Mouse (Mus musculus): ENCODE measurements around the gene Fmo2. TPM values are rescaled to one million over a fixed set of nuclear protein-coding genes. Genes with fewer than 3 reads are reported as not detected.

Fmo2 gene
- total RNA-seq, 2 experiments from 2014 or later, result 3.2 to 5.5 TPM

DNA sequence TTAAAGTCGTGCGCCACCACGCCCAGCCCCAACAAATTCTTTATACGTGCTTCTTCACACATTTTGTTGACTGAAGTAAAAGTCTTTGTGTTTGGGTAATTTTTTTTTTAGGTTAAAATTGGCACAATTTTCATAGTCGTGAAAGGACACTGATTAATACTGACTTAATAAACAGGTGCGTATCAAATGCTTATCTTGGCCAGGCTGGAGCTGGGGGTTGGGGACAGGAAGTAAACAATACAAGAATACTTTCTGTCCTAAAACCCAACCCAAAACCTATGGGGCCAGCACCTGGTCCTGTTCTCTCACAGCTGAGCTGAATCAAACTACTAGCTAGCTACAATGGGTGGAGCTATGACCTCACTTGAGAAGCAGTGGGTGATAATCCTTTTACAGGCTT, 5.5 kb downstream of the Fmo2 start:
- DNase-seq (ENCODE audit: low spot score in 2 of 2), result no peak

DNA sequence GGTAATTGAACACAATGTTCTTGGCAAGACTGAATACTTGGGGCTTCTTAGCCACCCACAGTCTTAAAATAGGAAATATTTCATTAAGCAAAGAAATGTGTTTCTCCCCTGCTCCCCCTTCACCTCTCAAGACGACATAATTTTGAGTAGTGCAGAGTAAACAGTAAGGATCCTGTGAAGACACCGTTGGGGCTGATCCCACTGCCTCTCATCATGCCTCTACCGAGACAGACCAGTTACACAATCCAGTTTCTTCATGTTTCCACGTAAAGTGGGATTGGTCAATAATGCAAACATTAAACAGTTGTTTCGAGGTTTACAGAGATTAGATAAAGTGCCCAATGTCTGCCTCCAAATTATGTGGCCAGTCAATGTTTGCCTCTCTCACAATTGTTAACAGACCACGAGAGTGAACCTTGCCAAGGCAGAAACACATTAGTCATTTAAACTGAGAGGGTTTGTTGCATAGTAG, 6.5 kb downstream of the Fmo2 start:
- DNase-seq (ENCODE audit: low spot score in 2 of 2), result no peak

DNA sequence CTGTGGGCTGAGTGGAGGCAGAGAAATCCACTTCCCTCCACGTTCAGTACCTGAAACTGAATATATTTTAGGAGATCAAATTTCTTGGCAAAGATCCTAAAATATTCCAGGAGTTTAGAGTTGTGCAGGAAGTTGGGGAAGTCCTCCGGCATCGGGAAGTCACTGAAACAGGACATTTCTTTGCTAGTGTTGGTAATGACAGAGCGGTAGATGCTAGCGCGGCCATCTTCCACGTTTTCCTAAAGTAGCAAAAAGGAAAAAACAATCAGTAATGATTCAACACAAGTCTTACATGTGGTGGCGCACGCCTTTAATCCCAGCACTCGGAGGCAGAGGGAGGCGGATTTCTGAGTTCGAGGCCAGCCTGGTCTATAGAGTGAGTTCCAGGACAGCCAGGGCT, 9.9 kb downstream of the Fmo2 start:
- no peak for DNase-seq (ENCODE audit: low spot score in 2 of 2)

DNA sequence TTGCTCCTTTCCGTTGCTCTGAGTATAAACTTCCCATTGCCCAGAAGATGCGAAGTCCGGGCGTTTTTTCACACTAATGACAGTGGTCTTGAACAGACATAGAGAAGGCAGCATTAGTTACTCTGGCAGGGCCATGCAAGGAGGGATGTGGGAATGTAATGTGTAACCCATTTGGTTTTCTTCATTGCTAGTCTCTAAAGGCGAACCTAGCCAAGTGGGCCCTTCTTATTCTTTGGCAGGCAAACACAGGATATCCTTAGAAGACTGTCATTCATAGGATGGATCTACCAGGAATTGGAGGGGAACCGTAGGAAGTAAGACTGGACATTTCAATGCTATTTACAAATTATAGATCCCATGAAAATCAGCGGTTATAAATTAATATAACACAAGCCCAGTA, 10.9 kb downstream of the Fmo2 start:
- DNase-seq (ENCODE audit: low spot score in 2 of 2), result no peak

DNA sequence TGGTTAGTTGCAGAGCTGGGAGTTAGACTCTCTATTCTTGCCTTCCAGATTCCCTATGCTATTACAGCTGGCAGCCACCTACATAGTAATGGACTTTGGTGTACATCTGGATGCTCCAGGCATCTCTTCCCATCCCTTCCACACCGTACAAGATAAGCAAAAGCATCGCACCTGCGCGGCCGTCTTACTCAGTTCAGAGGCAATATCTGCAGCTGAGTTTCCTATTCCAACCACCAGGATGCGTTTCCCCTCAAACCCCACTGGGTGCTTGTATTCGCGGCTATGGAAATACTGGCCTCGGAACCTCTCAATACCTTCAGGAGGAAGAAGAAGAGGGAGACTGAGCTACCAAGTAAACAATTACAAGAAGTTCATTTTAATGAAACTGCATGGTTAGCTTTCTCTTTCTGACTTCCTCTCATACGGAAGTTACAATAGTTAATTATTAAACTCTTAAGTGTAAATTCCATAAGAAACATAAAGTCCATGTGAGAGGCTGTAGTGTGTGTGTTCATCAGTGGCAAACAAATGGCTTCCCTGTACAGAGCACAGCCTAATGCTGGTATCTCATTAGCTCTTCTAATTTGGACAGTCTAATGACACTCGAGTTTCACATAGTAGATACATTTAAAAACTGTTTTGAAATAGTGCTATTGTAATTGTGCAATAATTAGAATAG, 12.2 kb downstream of the Fmo2 start:
- no peak for DNase-seq (ENCODE audit: low spot score in 2 of 2)

DNA sequence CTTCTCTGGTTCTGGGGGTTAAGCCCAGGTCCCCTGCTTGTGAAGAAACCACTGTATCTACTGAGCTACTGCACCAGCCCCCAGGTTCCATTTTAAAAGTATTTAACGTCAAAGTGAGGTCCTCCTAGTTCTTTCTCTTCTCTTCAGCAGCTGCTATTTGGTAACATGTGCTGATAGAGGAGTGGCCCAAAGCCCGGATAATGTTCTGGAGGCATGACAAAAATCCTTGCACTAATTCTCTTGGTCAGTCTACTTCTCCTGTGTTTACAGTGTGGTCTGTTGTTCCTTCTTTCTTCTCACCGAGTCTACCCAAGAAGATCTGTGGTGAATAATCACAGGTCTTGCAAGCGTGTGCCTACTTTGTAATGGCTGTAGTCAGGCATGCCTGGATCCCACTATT, 15.8 kb downstream of the Fmo2 start:
- DNase-seq (ENCODE audit: low spot score in 2 of 2), result no peak

DNA sequence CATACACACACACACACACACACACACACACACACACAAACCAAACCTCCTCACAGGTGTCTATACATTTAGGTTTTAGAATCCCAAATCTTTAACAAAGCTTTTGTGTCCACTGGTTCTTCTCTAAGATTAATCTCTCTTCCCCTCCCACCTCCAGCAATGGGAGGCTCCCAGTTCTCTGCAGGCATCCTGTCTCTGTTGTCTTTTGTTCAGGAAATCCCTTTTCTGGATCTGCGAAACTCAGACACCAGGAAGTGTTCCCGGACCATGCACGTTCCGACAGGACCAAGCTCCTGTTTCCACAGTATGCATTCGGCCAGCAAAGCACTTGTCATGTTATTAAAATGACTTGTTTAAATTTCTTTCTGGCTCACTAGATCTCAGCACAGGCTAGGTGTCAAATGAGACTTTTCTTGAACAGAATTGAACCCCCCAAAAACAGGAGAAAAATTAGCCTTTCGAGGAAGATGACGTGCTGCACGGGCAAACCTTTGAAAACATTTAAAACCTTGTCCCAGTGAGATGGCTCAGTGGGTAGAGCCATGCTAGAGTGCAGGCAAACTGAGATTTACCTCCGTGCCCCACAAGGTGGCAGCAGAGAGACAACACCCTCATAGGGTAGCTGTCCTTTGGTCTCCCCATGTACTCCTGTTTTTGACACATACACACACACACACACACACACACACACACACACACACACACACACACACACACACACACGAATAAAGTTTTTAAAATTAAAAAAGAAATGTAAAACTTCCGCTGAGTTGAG, 18.7 kb downstream of the Fmo2 start:
- peak; percentile 22 to 51 for DNase-seq (ENCODE audit: low spot score in 2 of 2)

DNA sequence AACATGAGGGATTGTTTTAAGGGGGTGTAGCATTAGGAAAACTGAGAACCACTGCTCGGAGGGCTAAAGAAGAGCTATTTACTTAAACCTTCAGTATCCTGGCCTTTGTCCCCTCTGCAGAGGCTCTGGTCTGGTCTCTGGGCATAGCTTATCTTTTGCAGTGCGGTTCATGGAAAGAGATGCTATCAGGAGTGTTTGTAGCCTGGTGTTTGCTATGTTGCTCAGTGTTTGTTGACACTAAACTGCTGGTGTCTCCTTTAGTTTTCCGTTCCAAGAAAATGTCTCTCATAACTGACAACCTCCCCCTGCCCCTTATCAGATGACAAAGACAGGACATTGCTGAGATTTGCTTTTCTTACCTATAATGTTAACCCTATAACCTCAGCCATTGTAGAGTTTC, 23.4 kb downstream of the Fmo2 start:
- DNase-seq (ENCODE audit: low spot score in 2 of 2), result no peak

DNA sequence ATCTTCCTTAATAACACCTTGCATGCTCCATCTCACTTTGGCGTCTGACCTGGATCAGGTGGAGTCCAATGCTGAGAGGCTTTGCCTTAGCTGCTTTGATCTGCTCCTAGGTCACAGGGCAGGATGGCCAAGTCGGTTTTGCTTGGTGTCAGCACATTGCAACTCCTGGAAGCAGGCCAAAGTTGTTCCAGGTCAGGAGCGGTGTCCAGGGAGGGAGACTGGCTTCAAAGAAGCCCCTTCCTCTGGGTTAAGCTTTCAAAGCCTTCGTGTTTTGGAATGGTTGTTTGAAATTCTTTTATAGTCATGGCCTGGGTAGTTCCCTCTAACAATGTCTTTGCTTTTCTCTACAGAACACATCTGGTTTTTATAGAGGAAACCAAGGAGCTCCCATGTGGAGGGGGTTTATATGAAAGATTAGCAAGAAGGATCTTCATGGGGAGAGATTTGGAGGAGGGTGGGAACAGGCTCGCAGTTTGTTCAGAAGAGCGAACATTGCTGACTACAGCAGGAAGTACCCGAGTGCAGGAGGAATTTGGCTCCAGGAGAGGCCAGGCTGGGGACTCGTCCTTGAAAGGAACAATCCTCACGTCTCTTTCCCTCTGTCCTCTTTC, 26.7 kb downstream of the Fmo2 start:
- no peak for DNase-seq (ENCODE audit: low spot score in 2 of 2)

DNA sequence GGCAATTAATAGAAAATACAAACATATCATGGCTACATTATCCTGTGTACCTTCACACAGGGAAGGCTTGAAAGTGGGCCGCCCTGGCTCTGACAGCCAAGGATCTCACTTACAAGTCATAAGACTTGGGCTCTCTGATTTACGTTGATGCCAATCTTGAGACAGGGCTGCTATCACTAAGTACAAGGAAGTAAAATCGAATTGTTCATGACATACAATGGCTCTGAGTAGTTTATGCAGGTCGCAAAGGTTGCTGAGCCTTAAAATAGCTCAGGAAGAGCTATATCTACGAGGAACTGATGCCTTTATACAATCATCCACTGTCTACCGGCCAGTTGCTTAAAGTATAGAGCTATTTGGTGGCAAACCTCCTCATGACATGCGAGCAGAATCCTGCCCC, 27.5 kb downstream of the Fmo2 start:
- no peak for DNase-seq (ENCODE audit: low spot score in 2 of 2)

DNA sequence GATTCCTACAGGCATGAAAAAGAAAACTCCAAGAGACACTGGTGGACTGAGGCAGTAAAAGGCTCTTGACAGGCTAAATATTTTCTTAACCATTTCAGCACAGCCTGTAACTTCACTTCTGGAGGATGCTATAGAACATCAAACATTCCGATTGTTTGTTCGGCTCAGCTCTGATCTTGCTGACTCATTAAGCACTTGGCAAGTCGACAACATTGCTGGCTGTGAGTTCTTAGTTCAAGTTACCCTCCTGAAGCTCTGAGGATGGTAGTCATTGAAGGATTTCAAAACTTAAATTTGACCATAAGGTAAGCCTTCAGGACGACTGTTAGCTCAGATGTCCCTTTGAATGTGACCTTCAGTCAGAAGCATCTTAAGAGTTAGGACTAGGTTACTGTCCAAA, 31.1 kb downstream of the Fmo2 start:
- no peak for DNase-seq (ENCODE audit: low spot score in 2 of 2)

DNA sequence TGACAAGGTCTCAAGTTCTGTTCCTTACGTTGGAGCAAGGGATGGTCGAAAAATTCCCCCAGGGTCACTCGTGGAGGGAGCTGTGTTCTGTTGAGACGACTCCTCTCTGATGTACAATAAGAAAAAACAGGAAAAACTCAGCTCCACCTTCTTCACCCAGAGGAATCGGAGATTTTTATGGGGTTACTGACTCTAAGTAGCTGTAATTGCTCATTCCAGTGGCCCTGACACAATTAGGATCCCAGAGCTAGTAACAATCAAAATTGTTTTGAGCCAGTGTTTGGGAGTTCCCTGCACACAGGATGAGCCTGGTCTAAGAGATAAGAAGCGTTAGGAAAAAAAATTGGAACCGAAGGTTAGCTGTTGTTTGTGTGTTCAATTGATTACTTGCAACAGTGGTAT, 32.2 kb downstream of the Fmo2 start, which contains the start of gene Fmo1:
Gene Fmo1 (minus strand): TSS at position 331 of the 402 bp plus-strand sequence.
- no peak for DNase-seq (ENCODE audit: low spot score in 2 of 2)

DNA sequence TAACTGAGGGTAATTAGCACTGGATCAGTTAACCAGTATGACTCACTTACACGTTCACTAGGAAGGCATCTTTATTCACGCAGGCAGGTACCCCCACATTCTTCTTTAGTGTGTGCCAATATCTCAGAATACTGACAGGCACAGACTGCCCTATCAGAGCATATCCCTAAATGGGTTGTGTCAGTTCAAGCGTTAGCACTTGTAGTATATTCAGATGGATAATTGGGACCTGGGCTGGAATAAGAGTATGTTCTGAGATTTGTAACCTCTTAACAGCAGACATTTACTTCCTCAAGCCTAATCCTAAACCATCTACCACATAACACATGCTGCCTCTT, 33.1 kb downstream of the Fmo2 start:
- no peak for DNase-seq (ENCODE audit: low spot score in 2 of 2)

DNA sequence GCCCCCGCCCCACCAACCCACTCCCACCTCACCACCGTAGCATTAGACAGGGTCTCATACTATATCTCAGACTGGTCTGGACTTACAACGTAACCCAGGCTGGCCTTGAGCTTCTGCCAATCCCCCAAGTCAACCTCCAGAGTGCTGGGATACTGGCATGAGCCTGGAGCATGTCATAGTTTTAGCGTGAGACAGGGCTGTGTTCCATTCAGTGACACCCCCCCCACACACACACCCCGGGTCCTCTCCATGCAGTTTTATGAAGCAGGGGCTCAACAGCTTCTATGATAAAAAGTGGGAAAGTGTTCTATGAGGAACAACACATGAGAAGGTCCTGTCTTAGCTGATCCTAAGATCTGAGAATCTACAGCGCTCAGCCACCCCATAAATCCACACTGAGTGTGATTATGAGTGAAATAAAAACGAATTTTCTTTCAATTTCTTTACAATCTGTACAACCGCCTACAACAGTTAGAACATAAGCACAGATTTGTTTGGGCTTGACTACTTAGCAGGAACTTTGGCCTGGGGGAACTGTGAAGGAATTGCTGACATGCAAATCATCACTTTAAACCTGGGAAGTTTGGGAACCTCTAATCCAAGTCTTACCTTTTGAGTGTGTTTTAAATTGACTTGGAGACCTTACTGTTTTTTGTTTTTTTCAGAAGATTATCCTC, 33.6 kb downstream of the Fmo2 start:
- no peak for DNase-seq (ENCODE audit: low spot score in 2 of 2)

DNA sequence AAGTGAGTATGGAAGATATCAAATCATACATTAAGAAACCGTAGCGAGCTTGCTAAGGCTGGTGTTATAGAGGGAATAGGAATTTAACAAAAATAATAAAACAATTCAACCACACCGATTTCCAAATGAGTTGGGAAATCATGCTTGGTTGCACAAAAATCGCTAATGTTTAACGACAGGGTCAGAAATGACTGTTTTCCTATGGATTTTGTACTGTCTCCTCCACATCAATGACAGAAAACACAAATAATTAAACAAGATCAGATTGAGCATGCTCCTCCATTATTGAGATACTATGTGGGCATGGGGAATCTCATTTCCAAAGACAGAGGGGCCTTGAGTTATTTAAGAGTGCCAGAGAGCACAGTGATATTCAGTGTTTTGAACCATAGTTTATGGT, 34.2 kb downstream of the Fmo2 start:
- no peak for DNase-seq (ENCODE audit: low spot score in 2 of 2)

DNA sequence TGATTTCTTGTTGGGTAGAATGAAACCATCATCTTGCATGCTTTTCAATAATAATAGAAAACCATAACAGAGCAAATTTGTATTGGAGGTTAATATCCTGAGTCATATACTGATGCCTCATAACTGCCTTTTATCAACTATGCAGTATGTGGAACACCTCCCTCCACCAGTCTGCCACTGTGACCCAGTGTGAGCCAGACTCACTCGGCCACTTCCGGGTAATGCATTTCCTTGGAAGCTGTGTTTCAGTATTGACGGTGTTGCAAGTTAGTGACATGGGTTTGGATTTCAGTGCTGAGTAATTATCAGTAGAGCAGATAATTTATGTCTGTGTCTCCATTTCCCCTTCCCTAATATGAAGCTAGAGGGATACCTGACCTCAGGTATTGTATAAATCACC, 34.9 kb downstream of the Fmo2 start:
- DNase-seq (ENCODE audit: low spot score in 2 of 2), result no peak

DNA sequence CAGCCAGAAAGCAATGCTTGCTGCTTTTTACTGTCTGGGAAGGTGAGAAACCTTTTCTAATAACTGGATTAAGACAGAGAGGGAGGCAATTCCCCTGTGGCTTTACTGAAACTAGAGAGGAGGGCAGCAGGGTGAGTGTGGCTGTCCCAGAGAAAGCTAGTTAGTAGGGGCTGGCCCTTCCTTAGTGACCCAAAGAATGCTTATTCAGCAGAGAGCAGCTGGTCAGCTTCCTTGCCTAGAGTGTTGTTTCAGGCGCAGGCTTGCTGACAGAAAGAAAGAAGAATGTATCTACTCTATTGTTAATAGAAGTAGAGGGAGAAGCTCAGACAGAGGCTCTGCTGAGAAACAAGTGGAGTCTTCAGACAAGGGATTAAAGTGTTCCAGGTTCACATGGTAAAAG, 36.2 kb downstream of the Fmo2 start:
- no peak for DNase-seq (ENCODE audit: low spot score in 2 of 2)

DNA sequence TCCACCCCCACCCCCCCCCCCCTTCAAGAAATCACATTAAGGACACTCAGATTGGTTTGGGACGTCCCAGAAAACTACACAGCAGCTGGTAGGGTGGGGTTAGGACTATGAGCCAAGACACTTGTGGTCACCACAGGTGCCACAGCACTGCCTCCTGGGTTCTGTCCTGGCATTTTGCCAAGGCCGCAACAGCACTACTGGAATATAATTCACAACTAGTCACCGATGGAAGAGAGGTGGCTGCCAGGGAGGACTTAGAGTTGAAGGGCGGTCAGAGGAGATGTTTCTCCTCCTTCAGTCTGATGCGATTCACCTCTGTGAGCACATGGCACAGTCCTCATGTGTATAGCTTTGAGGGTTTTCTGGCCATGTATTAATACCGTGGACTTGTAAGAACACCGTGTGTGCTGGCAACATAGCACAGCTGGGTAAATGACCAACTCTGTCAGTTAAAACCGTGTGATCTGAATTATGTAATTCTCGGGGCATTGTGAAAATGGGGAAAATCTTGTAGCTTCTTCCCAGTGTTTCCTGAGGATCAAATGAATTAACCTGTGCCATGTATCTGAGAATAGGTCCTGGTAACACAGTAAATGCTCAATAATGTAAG, 38.4 kb downstream of the Fmo2 start:
- DNase-seq (ENCODE audit: low spot score in 2 of 2), result no peak

DNA sequence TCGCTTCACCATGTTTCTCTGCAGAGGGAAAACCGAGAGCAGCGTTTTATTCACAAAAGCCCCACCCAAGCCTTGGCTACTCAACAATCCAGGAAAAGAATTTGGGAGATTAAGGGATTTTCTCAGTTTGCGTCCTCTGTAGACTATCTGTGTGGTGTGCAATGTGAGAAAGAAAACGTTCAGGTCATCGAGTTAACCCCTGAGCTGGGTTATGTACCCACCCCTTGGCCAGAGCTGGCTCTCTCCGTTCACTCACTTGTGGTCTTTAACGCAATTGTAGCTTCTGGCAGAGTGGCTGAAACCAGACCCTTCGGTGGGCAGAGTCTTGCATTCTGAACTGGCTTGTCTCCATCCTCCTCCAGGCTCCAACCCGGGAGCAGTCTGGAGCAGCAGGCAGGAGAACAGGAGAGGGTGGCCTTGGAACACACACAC, 39.0 kb downstream of the Fmo2 start:
- no peak for DNase-seq (ENCODE audit: low spot score in 2 of 2)

DNA sequence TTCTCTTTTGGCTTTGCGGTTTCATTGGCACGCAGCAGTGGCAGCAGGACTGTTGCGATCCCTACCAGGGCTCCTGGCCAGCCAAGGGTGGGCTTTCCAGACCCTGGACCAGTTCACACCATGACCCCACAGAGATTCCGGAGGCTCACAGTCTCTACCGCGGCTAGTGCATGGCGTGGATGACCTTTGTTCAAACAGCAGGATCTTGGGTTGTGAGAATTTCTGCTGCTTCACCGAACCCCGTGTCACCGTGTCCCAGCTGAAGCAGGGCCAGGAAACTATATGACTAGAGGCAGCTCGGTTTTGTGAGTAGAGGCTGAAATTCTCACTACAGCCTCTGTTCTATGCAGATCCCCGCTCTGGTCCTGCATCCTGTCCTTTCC, 39.8 kb downstream of the Fmo2 start:
- no peak for DNase-seq (ENCODE audit: low spot score in 2 of 2)

Data from layer of hippocampus, adult 18-20 months (tissue).